Mouse (Mus musculus): ENCODE data around the gene Mcoln1. TPM values are rescaled to one million over a fixed set of nuclear protein-coding genes. Genes with fewer than 3 reads are reported as not detected.
A peak's percentile ranks its signal among the peaks of the same experiment; 100 is the strongest.

Gene Mcoln1
- polyA plus RNA-seq, 1 experiment from 2014 or later = 39.9 TPM

DNA sequence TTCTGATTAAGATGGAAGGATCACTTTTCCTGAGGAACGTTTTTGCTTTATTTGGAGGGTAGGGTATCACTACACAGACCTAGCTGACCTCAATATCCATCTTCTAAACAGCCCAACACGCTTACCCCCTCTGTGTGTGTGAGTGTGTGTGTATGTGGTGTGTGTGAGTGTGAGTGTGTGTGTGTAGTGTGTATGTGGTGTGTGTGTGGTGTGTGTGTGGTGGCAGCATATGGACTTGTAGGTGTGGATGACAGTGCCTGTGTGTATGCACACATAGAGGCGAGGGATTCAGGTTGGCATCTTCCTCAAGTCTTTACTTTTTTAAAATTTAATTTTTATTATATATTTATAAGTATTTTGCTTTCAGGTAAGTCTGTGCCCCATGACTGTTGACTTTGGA lies 1.7 kb upstream of the Mcoln1 start:
- no peak for DNase-seq
- Histone ChIP-seq H3K9me3 (ENCODE audit: low read depth, low read length) (no peaks in the 10 kb centered on the region; the same call in 1 of the 2 replicates), H3K27me3 (ENCODE audit: insufficient read depth, low read length) (no peaks in the 10 kb centered on the region), H3K27ac (ENCODE audit: low read depth) (no peak overlapping the region), H3K36me3 (ENCODE audit: insufficient read depth) (peaks cover 33% of the 10 kb centered on the region), H3K9ac (no peak overlapping the region), H3K4me2 (no peak overlapping the region), H3K4me3 (ENCODE audit: low read depth, low read length) (no peak overlapping the region), H3K4me1 (ENCODE audit: insufficient read depth) (peaks cover 8% of the 10 kb centered on the region)
- 77% methylated on average over 3 of the region's 3 CpGs for WGBS
- TF ChIP-seq CTCF (IDR thresholded peaks at IDR 0.05; ENCODE audit: low read depth) = no peak
- no peak for ATAC-seq (ENCODE audit: insufficient read depth)

DNA sequence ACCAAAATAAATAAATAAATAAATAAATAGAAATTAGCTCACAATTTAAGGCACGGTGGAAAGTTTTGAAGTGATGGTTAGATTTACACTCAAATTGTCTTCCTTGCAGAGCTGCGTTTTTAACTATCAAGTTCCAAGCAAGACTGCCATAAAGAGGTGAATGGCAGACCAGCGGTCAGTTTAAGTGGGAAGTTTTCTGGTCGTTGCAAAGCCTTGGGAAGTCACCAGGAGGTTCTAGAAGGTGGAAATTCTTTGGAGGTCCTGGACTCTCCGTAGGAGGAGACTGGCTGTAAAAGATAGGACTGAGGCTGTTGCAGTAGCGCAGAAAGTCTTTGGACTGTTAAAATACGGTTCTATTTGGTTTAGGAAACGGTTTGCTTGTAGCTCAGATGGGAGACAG lies 506 bp upstream of the Mcoln1 start:
- no peak for TF ChIP-seq CTCF (IDR thresholded peaks at IDR 0.05; ENCODE audit: low read depth)
- Histone ChIP-seq H3K36me3 (ENCODE audit: insufficient read depth) (peaks cover 28% of the 10 kb centered on the region), H3K27me3 (ENCODE audit: insufficient read depth, low read length) (no peaks in the 10 kb centered on the region), H3K4me1 (ENCODE audit: insufficient read depth) (peaks cover 8% of the 10 kb centered on the region), H3K4me3 (ENCODE audit: low read depth, low read length) (peak overlapping the region; percentile 76), H3K27ac (ENCODE audit: low read depth) (peak overlapping the region; percentile 92), H3K9ac (peak overlapping the region; percentile 78), H3K4me2 (peak overlapping the region; percentile 84), H3K9me3 (ENCODE audit: low read depth, low read length) (no peaks in the 10 kb centered on the region; the same call in 1 of the 2 replicates)
- peak; percentile 56 for DNase-seq
- WGBS = 4% methylated on average over 8 of the region's 8 CpGs
- peak; percentile 22 for ATAC-seq (ENCODE audit: insufficient read depth)

GRCm38 (mm10) chr8:3502217-3502616 lies 2.0 kb downstream of the Mcoln1 start:
- Histone ChIP-seq H3K9ac (no peak overlapping the region), H3K27ac (ENCODE audit: low read depth) (no peak overlapping the region), H3K36me3 (ENCODE audit: insufficient read depth) (peaks cover 20% of the 10 kb centered on the region; the same call in 1 of the 2 replicates), H3K9me3 (ENCODE audit: low read depth, low read length) (no peaks in the 10 kb centered on the region), H3K27me3 (ENCODE audit: insufficient read depth, low read length) (no peaks in the 10 kb centered on the region), H3K4me1 (ENCODE audit: insufficient read depth) (peaks cover 8% of the 10 kb centered on the region), H3K4me3 (ENCODE audit: low read depth, low read length) (no peak overlapping the region), H3K4me2 (no peak overlapping the region)
- DNase-seq = no peak
- no peak for TF ChIP-seq CTCF (IDR thresholded peaks at IDR 0.05; ENCODE audit: low read depth)
- ATAC-seq (ENCODE audit: insufficient read depth) = no peak
- WGBS = 70% methylated on average over 4 of the region's 4 CpGs

DNA sequence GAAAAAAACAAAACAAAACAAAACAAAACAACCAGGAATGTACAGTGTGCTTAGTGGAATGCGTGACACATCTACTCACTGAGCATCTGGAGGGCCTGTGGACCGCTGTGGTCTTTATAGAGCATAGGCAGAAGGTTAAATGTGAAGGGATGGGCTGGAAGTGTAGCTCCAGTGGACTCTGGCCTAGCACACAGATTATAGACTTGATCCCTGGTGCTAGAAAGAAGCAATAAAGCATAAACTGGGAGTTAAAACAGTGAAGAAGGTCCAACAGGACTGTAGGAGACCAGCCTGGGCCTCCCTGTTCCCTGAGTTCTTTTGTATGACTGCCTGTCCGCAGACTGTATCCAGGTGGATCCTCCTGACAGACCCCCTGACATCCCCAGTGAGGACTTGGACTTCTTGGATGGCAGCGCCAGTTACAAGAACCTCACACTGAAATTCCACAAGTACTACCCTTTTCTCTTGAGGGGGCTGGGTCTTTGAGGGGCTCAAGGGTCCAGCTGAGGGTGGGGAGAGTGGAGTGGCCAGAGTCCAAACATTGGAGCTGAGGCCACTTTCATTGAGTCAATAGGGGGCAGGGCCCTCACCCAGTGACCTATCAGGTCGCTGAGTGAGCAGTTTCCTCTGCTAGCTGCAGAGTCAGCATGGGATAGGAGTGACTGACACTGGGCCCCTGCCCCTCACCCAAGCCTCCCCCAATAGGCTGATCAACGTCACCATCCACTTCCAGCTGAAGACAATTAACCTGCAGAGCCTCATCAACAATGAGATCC lies 7.9 kb downstream of the Mcoln1 start:
- TF ChIP-seq CTCF (IDR thresholded peaks at IDR 0.05; ENCODE audit: low read depth) = no peak
- H3K9ac ChIP-seq = no peak overlapping the region
- H3K4me2 ChIP-seq = no peak overlapping the region
- no peak for DNase-seq
- H3K9me3 ChIP-seq (ENCODE audit: low read depth, low read length) = no peaks in the 10 kb centered on the region
- 69% methylated on average over 6 of the region's 6 CpGs for WGBS
- no peak for ATAC-seq (ENCODE audit: insufficient read depth)
- H3K27me3 ChIP-seq (ENCODE audit: insufficient read depth, low read length) = no peaks in the 10 kb centered on the region
- peaks cover 56% of the 10 kb centered on the region for H3K36me3 ChIP-seq (ENCODE audit: insufficient read depth)
- no peak overlapping the region for H3K4me3 ChIP-seq (ENCODE audit: low read depth, low read length)
- H3K4me1 ChIP-seq (ENCODE audit: insufficient read depth) = no peaks in the 10 kb centered on the region
- no peak overlapping the region for H3K27ac ChIP-seq (ENCODE audit: low read depth)

DNA sequence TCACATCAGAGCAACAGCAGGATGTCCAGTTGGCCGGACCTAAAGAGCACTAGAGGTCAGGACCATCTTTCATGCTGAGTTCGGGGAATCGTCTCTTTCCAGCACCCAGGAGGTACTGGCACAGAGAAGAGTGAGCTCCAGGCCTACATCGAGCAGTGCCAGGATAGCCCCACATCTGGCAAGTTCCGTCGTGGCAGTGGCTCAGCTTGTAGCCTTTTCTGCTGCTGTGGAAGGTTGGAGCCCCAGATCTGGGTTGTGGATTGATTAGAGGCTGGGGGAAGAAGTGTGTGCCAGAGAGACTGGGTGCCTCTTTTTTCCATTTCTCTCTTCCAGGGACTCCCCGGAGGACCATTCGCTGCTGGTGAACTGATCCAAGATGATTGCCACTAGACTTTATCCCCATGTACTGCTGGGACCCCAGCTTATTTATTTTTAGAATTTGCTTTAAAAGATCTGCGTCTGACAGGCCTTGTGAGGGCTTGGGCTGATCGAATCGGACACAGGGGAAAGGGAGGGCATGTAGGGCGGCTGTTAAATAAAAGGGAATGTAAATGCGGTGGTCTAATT lies 14.5 kb downstream of the Mcoln1 start:
- no peak for TF ChIP-seq CTCF (IDR thresholded peaks at IDR 0.05; ENCODE audit: low read depth)
- Histone ChIP-seq H3K27ac (ENCODE audit: low read depth) (no peak overlapping the region), H3K9ac (no peak overlapping the region; the same call in 1 of the 2 replicates), H3K4me2 (peak overlapping the region; percentile 91), H3K36me3 (ENCODE audit: insufficient read depth) (peaks cover 30% of the 10 kb centered on the region), H3K4me3 (ENCODE audit: low read depth, low read length) (peak overlapping the region; percentile 62), H3K4me1 (ENCODE audit: insufficient read depth) (no peaks in the 10 kb centered on the region), H3K9me3 (ENCODE audit: low read depth, low read length) (no peaks in the 10 kb centered on the region), H3K27me3 (ENCODE audit: insufficient read depth, low read length) (no peaks in the 10 kb centered on the region)
- ATAC-seq (ENCODE audit: insufficient read depth) (no peak), DNase-seq (no peak)
- 35% methylated on average over 13 of the region's 13 CpGs for WGBS

- DNase-seq (peak; percentile 92), ATAC-seq (ENCODE audit: insufficient read depth) (peak; percentile 71)
- Histone ChIP-seq H3K9me3 (ENCODE audit: low read depth, low read length) (no peaks in the 10 kb centered on the region), H3K4me1 (ENCODE audit: insufficient read depth) (no peaks in the 10 kb centered on the region), H3K27me3 (ENCODE audit: insufficient read depth, low read length) (no peaks in the 10 kb centered on the region), H3K27ac (ENCODE audit: low read depth) (peak within 1 kb of the TSS; percentile 47), H3K36me3 (ENCODE audit: insufficient read depth) (peaks cover 29% of the 10 kb centered on the region), H3K4me2 (peak within 1 kb of the TSS; percentile 91), H3K9ac (peak within 1 kb of the TSS; percentile 61), H3K4me3 (ENCODE audit: low read depth, low read length) (peak within 1 kb of the TSS; percentile 62)
- under 1% methylated on average over 25 of the region's 25 CpGs for WGBS
- no peak for TF ChIP-seq CTCF (IDR thresholded peaks at IDR 0.05; ENCODE audit: low read depth)
Observed at GRCm38 (mm10) chr8:3515260-3515671, 15.0 kb downstream of the Mcoln1 start, which contains the start of gene Pnpla6. TSS of gene Pnpla6 (plus strand) at chr8:3515384.

DNA sequence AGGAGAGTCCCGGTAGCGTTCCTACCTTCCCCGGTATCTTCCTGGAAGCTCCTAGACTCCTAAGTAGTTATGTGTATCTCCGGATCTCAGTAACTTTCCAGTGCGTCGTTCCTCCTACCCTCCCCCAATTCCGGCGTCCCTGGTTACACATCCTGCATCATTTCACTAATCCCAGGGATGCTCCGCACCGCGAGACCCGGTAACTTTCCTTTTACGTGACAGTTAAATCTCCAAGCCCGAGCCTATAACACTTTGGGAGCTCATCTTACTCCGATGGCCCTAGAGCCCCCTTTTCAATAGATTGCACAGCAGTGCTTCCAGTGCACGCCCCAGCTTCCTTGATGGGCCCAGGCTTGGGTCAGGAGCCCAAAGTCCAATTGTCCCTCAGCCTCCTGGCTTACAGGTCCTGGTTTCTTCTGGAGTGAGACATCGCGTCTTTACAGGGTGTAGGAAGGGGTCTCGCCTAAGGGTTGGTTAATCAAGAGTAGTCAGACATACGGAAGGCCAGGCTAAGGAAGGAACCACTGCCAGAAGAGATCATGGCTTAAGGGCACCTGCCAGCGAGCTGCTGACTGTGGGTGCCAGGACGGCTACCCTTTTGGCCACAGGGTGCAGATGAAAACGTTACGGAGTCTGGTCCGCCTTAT lies 15.6 kb downstream of the Mcoln1 start:
- WGBS = under 1% methylated on average over 25 of the region's 25 CpGs
- Histone ChIP-seq H3K4me1 (ENCODE audit: insufficient read depth) (no peaks in the 10 kb centered on the region), H3K9ac (peak overlapping the region; percentile 61), H3K27ac (ENCODE audit: low read depth) (peak overlapping the region; percentile 47), H3K27me3 (ENCODE audit: insufficient read depth, low read length) (no peaks in the 10 kb centered on the region), H3K9me3 (ENCODE audit: low read depth, low read length) (no peaks in the 10 kb centered on the region), H3K4me2 (peak overlapping the region; percentile 91), H3K36me3 (ENCODE audit: insufficient read depth) (peaks cover 22% of the 10 kb centered on the region), H3K4me3 (ENCODE audit: low read depth, low read length) (peak overlapping the region; percentile 62)
- TF ChIP-seq CTCF (IDR thresholded peaks at IDR 0.05; ENCODE audit: low read depth) = no peak
- DNase-seq (peak; percentile 62), ATAC-seq (ENCODE audit: insufficient read depth) (peak; percentile 35)

All from lung, embryonic 14.5 days (tissue).